Mouse (Mus musculus): ENCODE results near the gene Zfp872.
"Not testable (repeated sequence)": the region's sequence is repeated elsewhere in the genome, so short reads cannot be mapped to it uniquely, and the experiment has no call there.

The Zfp872 gene

DNA sequence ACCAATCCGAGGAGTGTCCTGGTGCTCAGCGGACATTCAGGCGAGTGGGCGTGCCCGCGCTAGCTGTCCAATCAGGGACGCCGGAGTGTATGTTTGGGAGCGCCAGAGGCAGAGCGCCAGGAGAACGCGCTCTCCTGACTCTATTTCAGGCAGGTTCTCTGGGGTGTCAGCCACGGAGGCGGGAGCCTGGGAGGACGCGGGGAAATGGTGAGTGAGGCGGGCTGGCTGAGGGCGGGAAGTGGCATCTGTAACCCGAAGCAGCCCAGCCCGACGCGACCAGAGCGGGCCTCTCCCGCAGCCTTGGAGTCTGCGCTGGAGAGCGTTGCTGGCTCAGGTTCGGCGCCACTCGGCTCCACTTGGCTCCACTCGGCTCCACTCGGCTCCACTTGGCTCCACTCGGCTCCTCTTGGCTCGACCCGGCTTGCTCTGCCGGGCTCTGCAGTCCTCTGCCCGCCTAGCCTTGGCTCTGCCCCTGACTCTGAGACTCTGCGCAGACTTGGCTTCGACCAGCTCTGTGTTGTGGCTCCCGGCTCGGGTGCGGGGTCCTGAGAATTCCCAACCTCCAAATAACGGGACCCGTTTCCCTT, at the start of gene Zfp872:
Gene Zfp872, plus strand, starts transcription at position 66 of the 587 bp plus-strand sequence.
- DNase-seq (ENCODE audit: low read depth, low spot score), result peak; percentile 93

DNA sequence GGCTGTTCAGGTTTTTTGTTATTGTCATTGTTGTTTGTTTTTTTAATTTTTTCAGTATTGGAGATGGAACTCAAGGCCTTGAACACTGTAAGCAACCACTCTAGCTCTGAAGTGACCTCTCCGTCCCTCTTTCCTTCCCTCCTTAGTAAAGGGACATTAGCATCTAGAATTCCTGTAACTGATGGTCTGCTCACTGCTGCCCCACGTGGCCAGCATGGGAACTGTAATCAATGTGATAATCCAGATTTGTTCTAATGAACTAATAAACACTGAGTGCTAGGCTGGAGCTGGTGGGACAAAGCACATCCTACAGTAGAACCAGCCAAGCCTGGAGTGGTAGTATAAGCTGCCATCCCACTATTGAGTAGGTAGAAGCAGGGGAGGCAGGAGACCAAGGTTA, 49.4 kb upstream of the Zfp872 start:
- DNase-seq (ENCODE audit: low read depth, low spot score), result peak; percentile 43

DNA sequence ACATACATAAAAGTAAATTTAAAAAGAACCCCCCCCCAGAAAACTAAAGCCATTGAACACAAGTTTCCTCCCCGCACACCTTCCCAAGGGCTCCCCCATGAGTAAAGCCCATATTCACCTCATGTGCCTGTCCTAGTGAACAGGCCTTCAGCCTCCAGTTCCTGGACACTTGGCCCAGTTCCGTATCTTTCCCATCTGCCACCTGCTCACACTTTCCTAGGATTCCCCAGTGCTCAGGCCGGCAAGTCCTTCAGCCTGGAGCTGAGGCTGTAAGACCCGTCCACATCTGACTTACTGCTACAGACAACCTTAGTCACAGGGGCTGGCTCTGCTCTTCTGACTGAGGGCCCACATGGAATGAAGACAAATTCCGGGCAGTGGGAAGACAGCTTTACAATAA, 48.1 kb upstream of the Zfp872 start:
- DNase-seq (ENCODE audit: low read depth, low spot score), result peak; percentile 89

DNA sequence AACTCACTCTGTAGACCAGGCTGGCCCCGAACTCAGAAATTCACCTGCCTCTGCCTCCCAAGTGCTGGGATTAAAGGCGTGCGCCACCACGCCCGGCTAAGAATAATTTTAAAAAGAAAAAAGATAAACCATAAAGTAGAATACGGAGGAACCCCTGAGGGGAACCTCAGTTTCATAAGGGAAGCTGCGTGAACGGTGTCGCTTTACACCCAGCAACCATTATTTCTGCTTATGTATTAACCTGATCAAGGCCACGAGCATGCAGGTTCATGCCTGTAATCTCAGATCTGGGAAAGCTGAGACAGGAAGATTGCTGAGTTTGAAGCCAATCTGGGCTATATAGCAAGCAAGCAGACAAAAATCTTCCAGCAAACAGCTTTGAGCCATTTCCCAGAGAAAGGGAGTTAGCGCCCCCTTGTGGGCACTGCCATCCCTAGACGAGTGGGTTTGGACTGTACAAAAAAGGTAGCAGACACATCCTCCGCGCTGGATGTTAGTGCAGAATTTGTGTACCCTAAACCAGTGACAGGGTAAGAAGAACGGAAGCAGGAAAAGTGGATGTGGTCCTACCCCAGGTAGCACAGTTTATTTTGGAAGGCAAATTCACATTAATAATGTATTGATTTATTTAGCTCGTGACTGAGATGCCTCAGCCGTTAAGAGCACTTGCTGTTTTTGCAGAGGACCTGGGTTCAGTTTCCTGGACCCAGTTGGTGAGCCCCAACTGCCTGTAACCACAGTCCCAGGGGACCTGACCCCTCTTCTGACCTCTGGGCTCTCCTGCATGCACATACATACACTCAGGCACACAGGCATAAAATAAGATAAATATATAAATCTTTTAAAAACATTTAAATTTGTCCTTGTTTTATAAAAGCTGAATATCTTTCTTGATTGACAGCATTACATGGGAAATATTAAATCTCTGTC, 44.5 kb upstream of the Zfp872 start:
- DNase-seq (ENCODE audit: low read depth, low spot score), result peak; percentile 92

DNA sequence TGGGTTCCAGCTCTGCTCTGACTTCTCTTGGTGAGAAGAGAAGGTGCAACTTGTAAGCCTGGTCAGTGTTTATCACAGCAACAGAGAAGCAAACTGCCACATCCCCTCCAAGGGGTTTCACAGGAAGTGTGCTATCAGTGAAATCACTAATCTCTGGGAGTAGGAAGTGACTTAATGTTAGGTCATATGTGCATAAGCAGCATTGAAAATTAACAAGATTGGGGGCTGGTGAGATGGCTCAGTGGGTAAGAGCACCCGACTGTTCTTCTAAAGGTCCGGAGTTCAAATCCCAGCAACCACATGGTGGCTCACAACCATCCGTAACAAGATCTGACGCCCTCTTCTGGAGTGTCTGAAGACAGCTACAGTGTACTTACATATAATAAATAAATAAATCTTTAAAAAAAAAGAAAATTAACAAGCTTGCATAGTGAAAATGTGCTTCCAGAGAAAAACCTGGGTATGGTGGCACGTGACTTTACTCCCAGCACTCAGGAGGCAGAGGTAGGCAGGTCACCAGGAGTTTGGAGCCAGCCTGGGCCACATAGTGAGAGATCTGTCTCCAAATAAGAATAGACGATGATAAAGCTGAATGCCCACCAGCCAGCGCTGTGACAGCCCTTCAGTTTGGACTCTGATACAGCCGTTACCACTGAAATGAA, 43.5 kb upstream of the Zfp872 start:
- DNase-seq (ENCODE audit: low read depth, low spot score), result no peak

DNA sequence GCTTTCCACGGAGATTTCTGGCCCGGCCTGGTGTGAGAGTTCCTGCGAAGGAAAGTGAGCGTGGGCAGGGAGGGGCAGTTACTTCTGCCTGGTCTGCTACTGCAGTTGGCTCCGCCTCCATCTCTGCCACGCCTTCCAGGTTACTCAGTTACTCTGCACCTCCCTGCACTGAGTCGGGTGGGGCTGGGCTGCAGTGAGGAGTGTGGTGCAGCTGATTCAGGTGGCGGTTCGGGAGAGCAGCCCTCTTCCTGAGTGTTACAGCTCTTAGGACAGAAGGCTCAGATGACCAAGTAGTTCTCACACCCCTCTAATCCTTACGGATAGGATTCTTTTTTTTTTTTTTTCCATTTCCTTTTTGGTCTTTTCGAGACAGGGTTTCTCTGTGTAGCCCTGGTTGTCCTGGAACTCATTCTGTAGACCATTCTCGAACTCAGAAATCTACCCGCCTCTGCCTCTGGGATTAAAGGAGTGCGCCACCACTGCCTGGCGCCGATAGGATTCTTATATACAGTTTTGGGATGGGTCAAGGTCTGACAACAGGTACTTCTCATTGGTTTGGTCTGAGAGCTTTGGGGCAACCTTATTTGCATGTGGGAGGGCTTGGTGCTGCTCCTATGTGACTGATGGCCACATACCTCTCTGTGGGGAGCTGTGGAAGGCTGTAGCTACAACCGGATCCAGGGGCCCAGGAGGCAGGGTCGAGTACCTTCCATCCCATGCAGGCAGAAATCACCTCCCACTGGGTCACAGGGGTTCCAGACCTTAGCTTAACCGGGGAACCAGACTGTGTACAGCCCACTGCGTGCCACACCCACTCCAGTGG, 38.3 kb upstream of the Zfp872 start:
- no peak for DNase-seq (ENCODE audit: low read depth, low spot score)

DNA sequence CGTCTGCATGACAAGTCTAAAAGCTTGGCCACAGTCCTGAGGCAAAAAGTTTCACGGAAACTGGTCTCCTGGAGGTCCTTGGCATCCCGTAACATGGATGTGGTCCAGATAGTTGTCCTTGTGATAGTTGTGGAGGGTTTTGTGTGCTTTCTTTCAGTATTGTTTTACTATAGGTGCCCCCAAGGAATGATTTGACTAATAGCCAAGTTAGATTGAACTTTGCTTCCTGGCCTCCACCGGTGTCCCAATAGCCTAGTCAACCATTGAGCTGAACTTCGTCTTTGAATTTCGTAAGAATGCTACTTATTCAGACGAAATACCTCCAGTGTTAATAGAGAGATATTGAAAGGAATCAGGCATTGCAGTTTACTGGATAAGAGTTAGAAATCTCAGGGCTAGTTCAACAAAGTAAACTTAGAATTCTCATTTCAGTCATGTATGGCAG, 37.6 kb upstream of the Zfp872 start:
- not testable (repeated sequence) for DNase-seq (ENCODE audit: low read depth, low spot score)

DNA sequence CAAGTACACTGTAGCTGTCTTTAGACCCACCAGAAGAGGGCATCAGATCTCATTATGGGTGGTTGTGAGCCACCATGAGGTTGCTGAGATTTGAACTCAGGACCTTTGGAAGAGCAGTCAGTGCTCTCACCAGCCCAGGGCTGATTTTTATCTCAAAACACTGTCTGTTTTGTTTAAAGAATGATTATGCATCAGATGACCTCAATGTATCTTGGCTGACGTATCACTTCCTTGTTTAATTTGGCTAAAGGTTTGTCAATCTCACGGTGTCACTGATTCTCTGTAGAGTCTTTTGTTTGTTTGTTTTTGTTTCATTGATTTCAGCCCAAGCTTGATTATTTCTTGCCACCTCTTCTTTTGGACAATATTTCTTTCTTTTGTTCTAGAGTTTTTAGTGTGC, 36.9 kb upstream of the Zfp872 start:
- DNase-seq (ENCODE audit: low read depth, low spot score), result no peak

DNA sequence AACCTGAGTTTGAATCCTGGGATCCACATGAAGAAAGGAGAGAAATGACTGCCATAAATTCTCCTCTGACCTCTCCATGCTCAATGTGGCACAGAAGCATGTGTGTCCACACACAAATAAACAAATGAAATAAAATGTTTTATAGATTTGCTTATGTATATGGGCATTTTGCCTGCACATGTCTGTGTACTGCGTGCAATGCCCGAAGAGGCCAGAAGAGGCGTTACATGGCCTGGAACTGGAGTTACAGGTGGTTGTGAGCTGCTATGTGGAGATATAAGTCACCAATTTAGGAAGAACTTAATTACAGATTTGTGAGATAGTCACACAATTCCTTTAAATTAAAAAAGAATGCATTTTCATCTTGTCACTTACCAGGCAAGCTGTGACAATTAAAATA, 34.1 kb upstream of the Zfp872 start:
- no peak for DNase-seq (ENCODE audit: low read depth, low spot score)

DNA sequence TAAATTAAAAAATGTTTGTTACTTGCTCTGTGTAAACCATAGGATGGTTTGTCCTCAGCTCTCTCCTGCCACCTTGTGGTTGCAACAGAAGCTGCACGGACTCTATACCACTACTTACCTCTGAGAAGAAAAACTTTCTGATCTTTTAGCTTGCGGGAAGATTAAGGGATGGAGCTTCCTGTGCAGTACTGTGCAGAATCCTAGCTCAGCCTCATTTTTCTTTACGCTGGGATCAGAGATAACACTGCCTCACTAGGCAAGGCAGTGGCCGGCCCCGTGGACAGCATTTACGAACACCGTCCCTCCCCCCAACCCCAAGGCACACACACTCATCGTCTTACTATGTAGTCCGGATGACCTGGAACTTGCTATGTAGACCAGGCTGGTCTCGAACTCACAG, 32.3 kb upstream of the Zfp872 start:
- peak; percentile 88 for DNase-seq (ENCODE audit: low read depth, low spot score)

DNA sequence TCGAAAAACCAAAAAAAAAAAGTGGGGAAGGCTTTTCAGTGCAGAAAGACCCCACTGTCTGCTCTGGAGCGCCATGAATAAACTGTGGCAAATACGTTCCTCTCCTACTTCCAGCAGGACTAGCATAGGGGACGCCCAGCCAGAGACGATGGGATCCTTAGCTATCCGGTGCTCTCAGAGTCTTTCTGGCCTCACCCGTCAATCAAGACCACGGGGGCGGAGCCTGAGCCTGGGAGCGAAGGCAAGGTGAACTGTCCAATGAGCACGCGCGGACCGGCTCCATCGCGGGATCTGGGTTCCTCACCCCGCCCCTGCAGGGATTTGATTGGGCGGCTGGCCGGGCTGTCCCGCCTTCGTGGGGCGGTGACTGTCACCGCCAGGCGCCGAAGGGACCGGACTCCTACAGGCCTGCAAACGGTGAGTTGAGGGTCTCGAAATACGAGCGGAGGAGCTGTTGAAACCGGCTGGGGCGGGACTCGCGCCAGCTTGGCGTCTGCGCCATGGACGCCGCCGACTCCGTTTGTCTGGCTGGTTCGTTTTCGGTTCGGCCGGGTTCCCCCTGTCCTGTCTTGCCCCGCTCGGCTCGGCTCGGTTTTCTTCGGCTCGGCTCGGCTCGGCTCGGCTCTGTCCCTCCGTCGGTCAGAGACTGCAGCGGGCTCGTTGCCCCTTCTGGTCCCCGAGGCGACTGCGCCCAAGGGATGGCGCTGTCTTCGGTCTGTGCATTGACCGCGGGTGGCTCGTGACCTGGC, 31.2 kb upstream of the Zfp872 start, which contains the start of gene Pigyl:
Gene Pigyl, plus strand, starts transcription at position 350 of the 749 bp plus-strand sequence.
- DNase-seq (ENCODE audit: low read depth, low spot score), result peak; percentile 99

DNA sequence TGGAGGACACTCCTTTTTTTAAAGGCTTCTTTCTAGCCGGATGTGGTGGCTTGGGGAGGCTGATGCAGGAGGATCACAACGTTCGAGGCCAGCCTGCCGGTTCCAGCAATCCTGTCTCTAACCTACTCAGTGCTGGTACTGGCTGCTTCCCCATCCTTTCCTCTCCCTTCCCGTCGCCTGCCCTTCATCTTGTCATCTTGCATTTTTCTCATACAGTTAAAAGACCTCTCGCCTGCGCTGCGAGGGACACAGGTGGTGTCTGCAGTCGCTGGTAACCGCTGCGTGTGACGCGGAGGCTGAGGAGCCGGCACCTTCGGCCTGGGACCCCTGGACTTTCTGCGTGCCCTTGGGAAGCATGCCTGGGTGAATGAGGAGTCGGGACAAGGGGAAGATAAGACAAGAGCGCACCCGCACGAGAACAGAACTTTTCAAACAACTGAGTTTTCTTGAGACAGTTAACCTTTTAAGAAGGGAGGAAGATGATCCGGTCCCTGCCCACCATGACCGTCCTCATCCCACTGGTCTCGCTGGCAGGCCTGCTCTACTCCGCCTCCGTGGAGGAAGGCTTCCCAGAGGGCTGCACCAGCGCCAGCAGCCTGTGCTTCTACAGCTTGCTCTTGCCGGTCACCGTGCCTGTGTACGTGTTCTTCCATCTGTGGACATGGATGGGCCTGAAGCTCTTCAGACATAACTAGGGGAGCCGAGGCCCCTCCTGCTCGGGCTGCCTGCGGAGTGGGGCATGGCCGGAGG, 30.2 kb upstream of the Zfp872 start:
- DNase-seq (ENCODE audit: low read depth, low spot score), result peak; percentile 48

DNA sequence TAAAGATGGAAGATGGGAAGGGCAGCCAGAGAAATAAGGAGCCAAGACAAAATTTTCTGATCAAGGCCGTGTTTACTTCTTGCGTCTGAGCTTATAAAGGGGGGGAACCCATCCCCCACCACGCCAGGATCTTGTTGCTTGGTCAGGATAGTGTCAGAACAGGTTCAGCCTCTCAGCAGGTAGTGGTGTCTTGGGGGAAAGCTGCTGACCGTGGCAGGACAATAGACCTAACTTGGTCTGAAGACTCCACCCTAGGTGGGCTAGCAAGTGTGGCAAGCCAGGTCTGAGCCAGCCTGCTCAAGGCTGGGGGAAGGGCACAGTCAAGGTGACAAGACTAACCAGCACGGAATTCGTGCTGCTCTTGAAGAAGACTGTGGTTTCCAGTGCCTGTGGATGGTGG, 26.6 kb upstream of the Zfp872 start:
- DNase-seq (ENCODE audit: low read depth, low spot score), result no peak

DNA sequence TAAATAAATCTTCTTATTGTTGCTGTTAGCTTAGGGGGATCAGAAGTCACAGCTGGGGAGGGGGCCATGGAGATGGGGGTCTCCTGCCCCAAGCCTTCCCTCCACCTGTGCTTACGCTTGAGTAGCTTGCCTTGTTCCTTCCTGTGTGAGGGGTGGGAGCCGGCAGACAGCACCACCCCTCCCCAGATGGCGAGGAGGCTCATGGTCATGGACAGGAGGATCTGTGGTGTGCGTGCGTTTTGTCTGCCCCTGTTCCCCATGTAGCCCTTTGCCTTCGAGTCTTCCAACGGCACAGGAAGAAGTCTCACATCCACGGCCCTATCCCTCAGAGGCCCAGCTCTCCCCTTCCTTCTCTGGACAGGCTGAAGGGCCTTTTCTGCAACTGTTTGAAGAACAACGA, 25.6 kb upstream of the Zfp872 start:
- no peak for DNase-seq (ENCODE audit: low read depth, low spot score)

DNA sequence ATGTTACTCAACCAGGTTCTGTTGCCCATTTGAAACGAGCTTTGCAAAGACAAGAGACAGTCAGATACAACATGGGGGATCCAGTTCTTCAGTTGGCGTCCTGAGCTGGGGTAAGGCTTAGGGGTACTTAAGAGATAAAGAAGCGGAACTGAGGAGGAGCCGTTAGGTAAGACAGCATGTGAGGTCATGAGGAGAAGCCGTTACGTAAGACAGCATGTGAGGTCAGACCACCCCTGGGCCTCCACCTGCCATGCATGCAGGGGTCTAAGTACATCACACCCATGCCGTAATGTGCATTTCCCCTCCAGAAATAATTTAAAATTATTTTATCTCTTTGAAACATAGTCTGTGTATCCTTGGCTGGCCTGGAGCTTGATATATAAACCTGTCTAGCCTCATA, 25.0 kb upstream of the Zfp872 start:
- DNase-seq (ENCODE audit: low read depth, low spot score), result no peak

DNA sequence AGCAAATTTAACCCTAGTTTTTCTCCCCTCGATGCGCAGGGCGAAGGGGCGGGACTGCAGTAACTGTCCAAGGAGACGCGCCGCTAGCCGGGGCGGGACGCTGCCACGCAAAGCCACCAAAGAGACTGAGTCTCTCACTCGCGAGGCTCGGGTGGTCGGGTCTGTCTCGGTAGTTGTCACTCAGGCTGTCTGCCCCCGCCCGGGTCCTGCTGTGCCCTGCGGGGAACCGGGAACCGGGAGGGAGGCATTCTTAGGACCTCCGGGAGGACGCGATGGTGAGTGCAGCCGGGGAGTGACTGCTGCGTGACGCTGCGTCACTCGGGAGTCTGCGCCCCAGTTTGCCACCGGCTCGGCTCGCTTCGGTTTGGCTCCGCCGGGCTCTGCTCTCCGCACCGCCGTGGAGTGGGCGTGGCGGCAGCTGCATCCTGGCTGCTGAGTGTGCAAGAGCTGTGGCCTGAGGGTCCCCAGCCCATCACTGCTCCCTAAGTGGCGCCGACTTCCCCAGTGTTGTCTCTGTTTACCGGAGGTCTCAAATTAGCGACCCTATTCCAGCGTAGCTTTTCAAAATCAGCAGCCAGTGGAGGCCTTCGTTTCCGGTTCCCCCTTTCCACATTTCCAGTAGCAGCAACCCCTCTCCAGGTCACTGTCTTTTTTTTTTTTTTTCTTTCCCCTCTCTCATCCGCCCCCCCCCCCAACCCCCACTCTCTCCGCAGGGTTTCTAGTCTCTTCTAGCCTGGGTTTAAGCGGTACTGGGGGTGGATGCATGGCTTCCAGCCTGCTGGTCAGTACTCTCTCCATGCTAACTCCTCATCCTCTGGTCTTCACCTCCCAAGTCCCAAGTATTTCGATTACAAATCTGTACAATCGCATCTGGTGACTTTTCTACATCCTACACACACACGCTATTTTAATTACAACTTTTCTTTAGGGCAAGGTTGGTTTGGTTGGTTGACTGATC, 22.9 kb upstream of the Zfp872 start:
- peak; percentile 89 for DNase-seq (ENCODE audit: low read depth, low spot score)

DNA sequence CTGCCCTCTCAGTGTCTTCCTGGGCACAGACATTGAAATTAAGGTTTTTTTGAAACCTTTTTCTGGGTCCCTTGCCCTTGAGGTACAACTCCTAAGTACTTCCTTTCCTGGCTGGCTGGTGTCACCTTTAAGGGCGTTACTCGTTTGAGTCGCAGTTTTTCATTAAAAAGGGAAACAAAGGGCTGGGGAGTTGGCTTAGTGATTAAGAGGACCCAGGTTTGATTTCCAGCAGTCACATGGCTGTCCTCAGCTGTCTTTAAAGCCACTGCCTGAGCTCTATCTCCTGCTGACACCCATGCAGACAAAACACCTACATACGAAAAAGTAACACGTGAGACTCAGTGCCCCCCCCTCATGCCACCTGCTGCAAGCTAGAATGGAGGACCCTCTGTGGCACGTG, 21.9 kb upstream of the Zfp872 start:
- no peak for DNase-seq (ENCODE audit: low read depth, low spot score)

DNA sequence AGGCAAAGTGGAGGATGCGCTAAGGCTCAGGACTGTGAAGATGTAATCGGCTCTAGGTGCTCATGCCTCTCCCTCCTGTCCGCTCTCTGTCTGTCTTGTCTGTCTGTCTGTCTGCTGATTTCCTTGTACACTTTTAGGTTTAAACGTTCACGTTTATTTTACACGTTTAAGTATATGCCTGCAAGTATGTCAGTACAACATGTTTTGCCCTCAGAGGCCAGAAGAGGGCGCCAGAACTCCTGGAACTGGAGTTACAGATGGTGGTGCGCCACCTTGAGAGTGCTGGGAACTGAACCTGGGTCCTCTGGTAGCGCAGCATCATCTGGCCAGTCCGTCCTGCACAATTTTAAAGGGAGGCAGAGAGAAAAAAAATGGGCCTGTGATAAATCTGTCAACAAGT, 21.2 kb upstream of the Zfp872 start:
- DNase-seq (ENCODE audit: low read depth, low spot score), result no peak

DNA sequence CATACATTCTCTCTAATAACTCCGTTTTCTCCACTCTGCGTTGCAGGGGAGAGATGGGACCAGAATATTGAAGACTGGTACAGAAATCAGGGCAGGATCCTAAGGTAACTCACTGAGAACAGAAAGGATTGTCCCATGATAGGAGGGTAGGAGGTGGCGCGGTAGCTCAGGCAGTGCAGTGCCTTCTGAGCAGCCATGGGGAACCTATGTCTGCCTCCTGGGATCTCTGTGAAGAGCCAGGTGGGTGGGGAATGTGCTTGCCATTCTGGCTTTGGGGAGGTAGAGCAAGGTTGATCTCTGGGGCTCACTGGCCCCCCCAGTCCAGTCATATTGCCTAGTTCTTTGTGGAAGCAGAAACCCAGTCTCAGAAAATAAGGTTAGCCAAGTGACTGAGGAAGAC, 20.1 kb upstream of the Zfp872 start:
- DNase-seq (ENCODE audit: low read depth, low spot score), result no peak

All from brain, adult 2 months (tissue).